Mouse (Mus musculus) megakaryocyte, embryonic 14.5 days (primary cell): ENCODE measurements around the gene Ddx27.

ENCODE experiments used
- FLI1 ChIP-seq: IDR thresholded peaks from 2 replicates; pipeline ENCODE4 v1.6.1; 2012; ENCODE audit warnings: low read length, inconsistent platforms, mixed read lengths
- GATA1 ChIP-seq: IDR thresholded peaks from 3 replicates; pipeline ENCODE4 v1.6.1; 2012; ENCODE audit warnings: mixed read lengths, low read length, inconsistent platforms, borderline replicate concordance

- TF ChIP-seq GATA1 (no peak), FLI1 (no peak)
Observed at GRCm38 (mm10) chr2:167074587-167074986, 59.6 kb downstream of the Ddx27 start.
